Mouse (Mus musculus): ENCODE measurements at regions not wholly inside any gene's neighbourhood (a gene's known extent, or its start where the extent isn't known, plus 50 kb on each side); places are given as distances from the start of the nearest gene placed in this dataset.

GRCm38 (mm10) chr3:41230961-41231377 lies 148.1 kb upstream of the Pgrmc2 start:
- TF ChIP-seq CTCF (IDR thresholded peaks at IDR 0.05; ENCODE audit: insufficient read depth, low read depth, low read length) = no peak
- TF ChIP-seq POLR2A (IDR thresholded peaks at IDR 0.05; ENCODE audit: insufficient read depth, low read depth, low read length) = no peak
